Mouse (Mus musculus) gastrocnemius, adult 18-20 months (tissue): ENCODE results near the gene Col23a1. TPM values are rescaled to one million over a fixed set of nuclear protein-coding genes. Genes with fewer than 3 reads are reported as not detected.
"Not testable (repeated sequence)": the region's sequence is repeated elsewhere in the genome, so short reads cannot be mapped to it uniquely, and the experiment has no call there.

ENCODE experiments used
- DNase-seq: peaks from one replicate; pipeline ENCODE4 v3.0.0; 2021; ENCODE audit warnings: low spot score
- total RNA-seq, 2 experiments: library from RNA; stranded (reverse); gene quantifications; 2 replicates each; pipeline ENCODE4 v1.2.3; 2021

Col23a1 gene
- total RNA-seq, 2 experiments from 2014 or later, result 1.6 to 1.7 TPM

- DNase-seq, result no peak
Observed at GRCm38 (mm10) chr11:51618894-51619408, 329.2 kb downstream of the Col23a1 start.

GRCm38 (mm10) chr11:51619409-51620060 lies 329.8 kb downstream of the Col23a1 start, which contains the start of gene Nhp2:
Gene Nhp2, plus strand, starts transcription at chr11:51619735.
- DNase-seq, result peak; percentile 99

- DNase-seq, result no peak
Observed at GRCm38 (mm10) chr11:51620084-51620483, 330.4 kb downstream of the Col23a1 start.

GRCm38 (mm10) chr11:51621776-51622175 lies 332.1 kb downstream of the Col23a1 start:
- no peak for DNase-seq

GRCm38 (mm10) chr11:51622971-51623491 lies 333.3 kb downstream of the Col23a1 start:
- no peak for DNase-seq

- DNase-seq, result no peak
Observed at GRCm38 (mm10) chr11:51625187-51625820, 335.6 kb downstream of the Col23a1 start.

GRCm38 (mm10) chr11:51627425-51627824 lies 337.7 kb downstream of the Col23a1 start:
- DNase-seq, result no peak

GRCm38 (mm10) chr11:51627907-51628306 lies 338.2 kb downstream of the Col23a1 start:
- DNase-seq, result no peak

- DNase-seq, result no peak
Observed at GRCm38 (mm10) chr11:51629651-51630314, 340.1 kb downstream of the Col23a1 start.

- DNase-seq, result no peak
Observed at GRCm38 (mm10) chr11:51632130-51632753, 342.5 kb downstream of the Col23a1 start.

- not testable (repeated sequence) for DNase-seq
Observed at GRCm38 (mm10) chr11:51633200-51633599, 343.5 kb downstream of the Col23a1 start.

Other genes with a start within 250 kb of the Col23a1 start
- gene Olfr1375, start 241.8 kb upstream of the Col23a1 start, total RNA-seq, result not detected
- gene Zfp354a, start 230.7 kb upstream of the Col23a1 start, total RNA-seq, result 1 to 10 TPM; 2.8 to 3.2 TPM
- gene Gm12569, start 69.4 kb upstream of the Col23a1 start, total RNA-seq, result not detected
- gene Clk4, start 28.2 kb upstream of the Col23a1 start, total RNA-seq, result 10 to 100 TPM; 42.3 to 43.3 TPM
- gene BC049762, start 26.9 kb upstream of the Col23a1 start, total RNA-seq, result not detected